Comparison of ENCODE assay signal across 9 mouse cellular contexts in the genomic region with DNA sequence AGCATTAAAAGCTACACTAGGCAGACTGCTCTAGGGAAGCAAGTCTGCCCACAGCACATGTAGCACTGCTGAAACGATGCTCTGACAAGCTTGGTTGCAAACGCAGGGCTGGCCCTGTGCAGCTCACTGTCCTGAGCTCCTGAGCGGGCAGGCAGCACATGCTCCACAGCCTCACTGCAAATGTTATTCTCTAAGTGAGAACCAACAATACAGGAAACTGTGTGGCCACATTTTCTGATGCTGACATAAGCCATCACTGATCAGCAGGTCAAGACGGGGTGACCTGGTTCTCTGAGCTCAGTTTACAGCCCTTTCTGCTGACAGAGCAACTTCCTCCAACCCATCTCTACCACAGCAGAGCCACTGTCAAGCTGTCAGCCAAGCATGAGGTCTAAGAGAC. TPM values are rescaled to one million over a fixed set of nuclear protein-coding genes. Genes with fewer than 3 reads are reported as not detected.
DNase-seq lines count a peak whose midpoint lies in the region; ATAC-seq lines count a peak whose summit lies in the region.
"Had no signal": no experiment of that assay in that cellular context is flagged by ENCODE, and none has a peak within 500 bp of the region (broad histone marks: within the 10 kb centered on the region; RNA-seq: fewer than 3 reads in every experiment).

No protein-coding gene starts in this region.

- no peaks in the 10 kb centered on the region for H3K9me3 ChIP-seq in midbrain, embryonic 14.5 days (ENCODE audit: control insufficient read depth, low read length)
- no peaks in the 10 kb centered on the region for H3K9me3 ChIP-seq in midbrain, embryonic 11.5 days (ENCODE audit: control insufficient read depth, low read length)

- peak; percentile 11 to 45 for DNase-seq in gastrocnemius, adult 8-10 months (ENCODE audit: low spot score in 2 of 2)
- DNase-seq in gastrocnemius, postnatal 14 days, result no peak
- peak; percentile 28 for DNase-seq in midbrain, embryonic 14.5 days
- DNase-seq in midbrain, embryonic 11.5 days (ENCODE audit: low spot score, missing footprints), result no peak
- DNase-seq in gastrocnemius, postnatal 36 days, result peak; percentile 7 to 28
- DNase-seq in splenic B cell, adult 2 months (ENCODE audit: low read depth, low spot score), result peak; percentile 5
- DNase-seq in MN1 (ENCODE audit: low spot score), result no peak
- no peak for DNase-seq in heart, adult 9 months (ENCODE audit: low spot score in 2 of 2)

- intact Hi-C loops in gastrocnemius, postnatal 14 days (cut with DNase I; ENCODE audit: low total_unique reads), result no loop called here
- intact Hi-C loops in gastrocnemius, postnatal 36 days (cut with DNase I), result no loop called here

- H3K4me3 ChIP-seq in midbrain, embryonic 14.5 days (replicated peaks; ENCODE audit: low read depth, low read length), result no peak overlapping the region
- H3K4me3 ChIP-seq in midbrain, embryonic 11.5 days (ENCODE audit: low read depth, low read length), result no peak overlapping the region

- no peaks in the 10 kb centered on the region for H3K27me3 ChIP-seq in midbrain, embryonic 14.5 days (ENCODE audit: control insufficient read depth, insufficient read depth, low read length)
- H3K27me3 ChIP-seq in midbrain, embryonic 11.5 days (ENCODE audit: control insufficient read depth, insufficient read depth, low read length), result no peaks in the 10 kb centered on the region
- H3K27me3 ChIP-seq in splenic B cell, adult 2 months (ENCODE audit: control insufficient read depth, insufficient read depth, low read length, poor library complexity, severe bottlenecking), result no peaks in the 10 kb centered on the region

- H3K36me3 ChIP-seq in midbrain, embryonic 14.5 days (ENCODE audit: control insufficient read depth, insufficient read depth, low read length), result peaks cover 8% of the 10 kb centered on the region; the same call in 1 of the 2 replicates
- H3K36me3 ChIP-seq in midbrain, embryonic 11.5 days (ENCODE audit: control insufficient read depth, insufficient read depth, low read length), result no peaks in the 10 kb centered on the region
- H3K36me3 ChIP-seq in splenic B cell, adult 2 months (ENCODE audit: control insufficient read depth, insufficient read depth, low read length, poor library complexity, severe bottlenecking), result no peaks in the 10 kb centered on the region

- no peak overlapping the region for H3K9ac ChIP-seq in midbrain, embryonic 14.5 days (replicated peaks; ENCODE audit: low read length)
- H3K9ac ChIP-seq in midbrain, embryonic 11.5 days (ENCODE audit: low read length), result no peak overlapping the region

- WGBS in midbrain, embryonic 14.5 days, result 31% methylated on average over 4 of the region's 4 CpGs
- 19% methylated on average over 4 of the region's 4 CpGs for WGBS in midbrain, embryonic 11.5 days

- no peak overlapping the region for H3K27ac ChIP-seq in midbrain, embryonic 14.5 days (replicated peaks; ENCODE audit: low read depth, low read length)
- no peak overlapping the region for H3K27ac ChIP-seq in midbrain, embryonic 11.5 days (ENCODE audit: low read depth, low read length)

- ATAC-seq in midbrain, embryonic 14.5 days (ENCODE audit: low FRiP score, low TSS enrichment), result no peak
- ATAC-seq in midbrain, embryonic 11.5 days (ENCODE audit: low FRiP score), result no peak

- H3K4me2 ChIP-seq in midbrain, embryonic 14.5 days (ENCODE audit: low read length), result no peak overlapping the region
- H3K4me2 ChIP-seq in midbrain, embryonic 11.5 days, result no peak overlapping the region

- H3K4me1 ChIP-seq in midbrain, embryonic 14.5 days (ENCODE audit: control insufficient read depth, insufficient read depth, low read length), result no peaks in the 10 kb centered on the region
- H3K4me1 ChIP-seq in midbrain, embryonic 11.5 days (ENCODE audit: control insufficient read depth, insufficient read depth, low read length), result peaks cover 4% of the 10 kb centered on the region; the same call in 1 of the 2 replicates

RNA-seq across cellular contexts. Expression of a gene that starts 34.5 kb away (rescaled TPM):
- total RNA-seq in gastrocnemius, adult 8-10 months (2022), result under 1 TPM in 1 of 4 experiments, not detected in 3; 0.32 TPM
- under 1 TPM in 1 of 2 experiments, not detected in 1; 0.47 TPM for total RNA-seq in gastrocnemius, postnatal 14 days (2021)
- polyA plus RNA-seq in midbrain, embryonic 14.5 days (2014; fragmentation: Nextera tagmentation; extraction: Ambion mirVana), result 0.24 and 0.36 TPM in 2 replicates
- 0.14 TPM in 1 of 2 replicates, not detected in the other for polyA plus RNA-seq in midbrain, embryonic 11.5 days (2014; fragmentation: Nextera tagmentation; extraction: Ambion mirVana)
- total RNA-seq in gastrocnemius, postnatal 36 days (2021), result under 1 TPM in 1 of 2 experiments, not detected in 1; 0.36 TPM
- polyA plus RNA-seq: heart, embryonic 16.5 days had no signal

Comparison
In these comparisons a context has a peak if more than half of its experiments do, and no peak if none do; other contexts are left out.
1. DNase-seq: peak in gastrocnemius, adult 8-10 months (2 of 2), midbrain, embryonic 14.5 days (single experiment), gastrocnemius, postnatal 36 days (2 of 2) and splenic B cell, adult 2 months (single experiment); none in gastrocnemius, postnatal 14 days (single experiment), midbrain, embryonic 11.5 days (single experiment), MN1 (single experiment) and heart, adult 9 months (0 of 2).